Mouse (Mus musculus) embryonic fibroblast, embryonic 13.5 days (primary cell): ENCODE results near the gene Brpf3.

ENCODE experiments used
- CTCF ChIP-seq: IDR thresholded peaks from 2 replicates; pipeline ENCODE4 v1.5.1; 2011; ENCODE audit warnings: mild to moderate bottlenecking, control low read depth, low read length, moderate library complexity, borderline replicate concordance; ENCODE audit not compliant: insufficient read depth
- POLR2A ChIP-seq: IDR thresholded peaks from 2 replicates; pipeline ENCODE4 v1.6.1; 2011; ENCODE audit warnings: low read depth, mild to moderate bottlenecking, control low read depth, low read length, moderate library complexity

DNA sequence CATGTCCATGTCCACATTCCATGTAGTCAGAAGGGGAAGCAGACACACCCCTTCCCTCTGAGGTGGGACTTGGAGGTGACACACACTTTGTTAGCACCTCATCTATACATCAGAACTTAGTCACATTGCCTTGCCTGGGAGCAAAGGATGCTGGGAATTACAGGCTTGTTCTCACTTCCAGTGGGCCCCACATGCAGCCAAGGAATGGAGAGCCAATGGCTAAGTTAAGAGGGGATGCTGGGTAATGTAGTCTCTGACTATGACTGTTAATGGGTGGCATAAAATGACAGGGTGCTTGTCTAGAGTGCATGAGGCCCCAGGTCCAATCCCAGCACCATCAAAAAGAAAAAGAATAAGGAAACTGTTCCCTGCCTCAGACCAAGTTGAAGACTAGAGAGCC is 66.0 kb downstream of the Brpf3 start:
- TF ChIP-seq POLR2A (no peak), CTCF (no peak)
